Mouse (Mus musculus) stomach, embryonic 15.5 days (tissue): ENCODE measurements at regions not wholly inside any gene's neighbourhood (a gene's known extent, or its start where the extent isn't known, plus 50 kb on each side); places are given as distances from the start of the nearest gene placed in this dataset.

ENCODE experiments used
- ATAC-seq: fragments of 200-750 bp; cut with Nextera tagmentation; 2 replicates; pipeline ENCODE4 v1.8.0; 2017; ENCODE audit warnings: low read depth, moderate number of reproducible peaks, moderate TSS enrichment; ENCODE audit not compliant: insufficient read depth, low FRiP score
- H3K27ac ChIP-seq: fragments of 300-500 bp; sonication (generic); 2 replicates; pipeline ENCODE4 v1.5.1; 2015; ENCODE audit warnings: mild to moderate bottlenecking, inconsistent platforms
- H3K27me3 ChIP-seq: fragments of 300-500 bp; sonication (generic); replicated peaks from 2 replicates; pipeline ENCODE4 v1.6.1; 2015; ENCODE audit warnings: inconsistent platforms
- H3K36me3 ChIP-seq: fragments of 300-500 bp; sonication (generic); 2 replicates; pipeline ENCODE4 v1.6.1; 2015; ENCODE audit warnings: inconsistent platforms
- H3K4me1 ChIP-seq: fragments of 300-500 bp; sonication (generic); 2 replicates; pipeline ENCODE4 v1.6.1; 2015; ENCODE audit warnings: inconsistent platforms
- H3K4me2 ChIP-seq: fragments of 300-500 bp; sonication (generic); 2 replicates; pipeline ENCODE4 v1.6.1; 2015; ENCODE audit warnings: mild to moderate bottlenecking, inconsistent platforms
- H3K4me3 ChIP-seq: fragments of 300-500 bp; sonication (generic); replicated peaks from 2 replicates; pipeline ENCODE4 v1.5.1; 2015; ENCODE audit warnings: inconsistent platforms
- H3K9ac ChIP-seq: fragments of 300-500 bp; sonication (generic); 2 replicates; pipeline ENCODE4 v1.6.1; 2015; ENCODE audit warnings: inconsistent platforms
- H3K9me3 ChIP-seq: fragments of 300-500 bp; sonication (generic); 2 replicates; pipeline ENCODE4 v1.6.1; 2016; ENCODE audit warnings: inconsistent platforms
- WGBS: fragments of 180-500 bp; shearing (Covaris S2); methylation state at CpG from one replicate; pipeline ENCODE4 v1.1.7; 2015; 5-methylcytosine and 5-hydroxymethylcytosine counted together

DNA sequence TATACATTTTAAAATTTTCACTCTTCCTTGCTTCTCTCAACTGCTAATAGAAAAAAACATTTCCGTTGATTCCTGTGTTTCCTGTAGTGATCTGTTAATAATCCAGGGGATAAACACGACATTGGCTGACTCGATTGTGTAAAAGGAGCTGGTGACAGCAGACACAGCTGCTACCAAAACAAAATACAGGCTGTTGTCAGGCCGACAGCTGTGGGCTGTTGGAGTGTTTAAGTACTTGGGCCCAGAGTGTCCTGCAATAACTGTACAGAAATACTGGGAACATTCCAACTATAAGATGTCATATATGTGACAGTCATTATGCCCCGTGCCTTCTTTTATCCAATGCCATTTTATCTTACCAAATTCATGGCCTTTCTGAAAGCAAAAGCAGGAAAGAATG, 489.9 kb downstream of the D3Ertd751e start:
- no peak for ATAC-seq
- Histone ChIP-seq H3K4me2 (no peak overlapping the region), H3K27me3 (no peaks in the 10 kb centered on the region), H3K27ac (no peak overlapping the region), H3K9me3 (no peaks in the 10 kb centered on the region), H3K4me3 (no peak overlapping the region), H3K9ac (no peak overlapping the region), H3K36me3 (no peaks in the 10 kb centered on the region), H3K4me1 (no peaks in the 10 kb centered on the region)
- WGBS: 67% methylated on average over 5 of the region's 5 CpGs

DNA sequence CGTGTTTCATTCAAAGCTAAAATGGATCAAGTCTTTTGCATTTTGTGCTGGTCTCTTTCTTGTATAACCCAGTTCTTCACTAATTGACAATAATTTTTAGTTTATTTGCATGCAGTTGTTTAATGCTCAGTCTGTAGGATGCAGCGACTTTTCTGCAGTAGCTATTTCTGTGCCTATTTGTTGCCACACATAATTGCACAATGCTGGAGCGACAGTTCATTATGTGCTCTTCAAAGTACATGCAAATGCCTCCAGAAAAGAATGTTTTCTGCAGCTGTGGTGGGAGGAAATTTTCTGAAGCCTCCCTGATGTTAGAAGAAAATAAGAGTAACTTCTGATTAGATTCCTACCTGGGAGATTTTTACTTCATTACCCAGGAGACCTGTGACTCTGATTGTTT, 491.3 kb downstream of the D3Ertd751e start:
- no peak overlapping the region for H3K4me2 ChIP-seq
- no peaks in the 10 kb centered on the region for H3K9me3 ChIP-seq
- H3K9ac ChIP-seq: no peak overlapping the region
- 85% methylated on average over 3 of the region's 3 CpGs for WGBS
- H3K27me3 ChIP-seq: no peaks in the 10 kb centered on the region
- no peaks in the 10 kb centered on the region for H3K36me3 ChIP-seq
- no peak overlapping the region for H3K4me3 ChIP-seq
- no peak overlapping the region for H3K27ac ChIP-seq
- no peak for ATAC-seq
- no peaks in the 10 kb centered on the region for H3K4me1 ChIP-seq

DNA sequence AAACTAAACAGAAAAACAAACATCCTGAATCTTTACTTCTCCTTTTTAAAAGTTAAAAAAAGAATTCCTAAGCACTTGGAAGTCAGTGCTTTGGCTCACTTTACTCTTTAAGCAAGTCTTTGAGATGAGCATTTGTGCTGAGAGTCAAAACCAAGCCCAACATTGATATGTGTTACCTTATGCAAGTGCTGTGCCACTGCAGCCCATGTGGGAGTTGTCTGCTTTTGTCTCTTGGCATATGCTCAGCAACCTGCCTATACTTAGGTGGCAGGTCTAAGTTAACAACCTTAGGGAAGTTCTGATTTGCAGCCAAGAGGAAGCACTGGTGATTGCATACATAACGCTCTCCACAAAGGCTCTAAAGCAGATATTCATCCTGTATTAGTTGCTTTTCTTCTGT, 493.1 kb downstream of the D3Ertd751e start:
- H3K36me3 ChIP-seq: no peaks in the 10 kb centered on the region
- no peaks in the 10 kb centered on the region for H3K9me3 ChIP-seq
- no peak overlapping the region for H3K4me2 ChIP-seq
- H3K27ac ChIP-seq: no peak overlapping the region
- no peak overlapping the region for H3K9ac ChIP-seq
- 84% methylated on average over 1 of the region's 1 CpGs for WGBS
- ATAC-seq: no peak
- no peaks in the 10 kb centered on the region for H3K27me3 ChIP-seq
- no peak overlapping the region for H3K4me3 ChIP-seq
- no peaks in the 10 kb centered on the region for H3K4me1 ChIP-seq
